Mouse (Mus musculus): ENCODE measurements around the gene Smco2. TPM values are rescaled to one million over a fixed set of nuclear protein-coding genes. Genes with fewer than 3 reads are reported as not detected.
"Not testable (repeated sequence)": the region's sequence is repeated elsewhere in the genome, so short reads cannot be mapped to it uniquely, and the experiment has no call there.

The Smco2 gene
- polyA plus RNA-seq, 1 experiment from 2014 or later, result not detected

DNA sequence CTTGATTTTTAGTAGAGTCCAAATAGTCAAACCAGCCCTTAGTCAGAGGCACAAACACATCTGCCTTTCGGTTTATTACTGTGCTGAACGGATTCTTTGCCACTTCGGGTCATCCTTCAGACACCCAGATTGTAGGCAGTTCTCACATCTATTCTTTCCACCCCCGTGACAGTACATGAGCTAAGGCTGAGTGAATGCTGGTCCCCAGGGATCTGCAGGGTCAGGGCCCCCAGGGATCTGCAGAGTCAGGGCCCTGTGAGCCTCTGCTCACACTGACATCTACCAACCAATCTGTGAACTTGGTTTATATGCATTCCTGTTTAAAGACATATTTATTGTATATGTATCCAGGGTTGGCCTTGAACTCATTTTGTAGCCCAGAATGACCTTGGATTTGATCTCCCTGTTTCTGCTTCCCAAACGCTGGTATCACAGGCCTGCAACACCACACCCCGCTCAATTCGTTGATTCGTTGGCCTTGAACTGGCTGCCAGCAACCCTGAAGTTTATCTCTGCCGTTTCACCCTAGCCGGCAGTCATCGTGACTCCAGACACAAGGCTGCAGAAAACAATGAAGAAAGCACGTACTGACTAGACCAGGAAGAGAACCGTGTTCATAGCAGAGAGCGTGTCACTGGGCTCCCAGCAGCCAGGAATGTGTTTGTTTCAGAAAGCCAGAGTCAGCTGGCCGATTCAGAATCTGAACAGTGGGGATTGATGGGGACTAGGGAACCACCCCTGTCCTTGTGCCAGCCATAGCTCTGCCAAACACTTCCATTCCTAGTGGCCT, 3.7 kb upstream of the Smco2 start:
- H3K27me3 ChIP-seq (replicated peaks; ENCODE audit: control insufficient read depth, insufficient read depth, low read length), result no peaks in the 10 kb centered on the region
- no peak overlapping the region for H3K4me3 ChIP-seq (ENCODE audit: low read depth, low read length)
- no peaks in the 10 kb centered on the region for H3K4me1 ChIP-seq (ENCODE audit: control insufficient read depth, insufficient read depth, low read length)
- no peak overlapping the region for H3K4me2 ChIP-seq (ENCODE audit: low read depth, low read length)
- H3K9me3 ChIP-seq (ENCODE audit: control insufficient read depth, low read length), result no peaks in the 10 kb centered on the region
- no peaks in the 10 kb centered on the region for H3K36me3 ChIP-seq (ENCODE audit: control insufficient read depth, insufficient read depth, low read length)
- no peak overlapping the region for H3K9ac ChIP-seq (ENCODE audit: low read depth, low read length)
- H3K27ac ChIP-seq (replicated peaks; ENCODE audit: low read depth, low read length), result no peak overlapping the region
- peak; percentile 26 for DNase-seq (ENCODE audit: low spot score)
- 67% methylated on average over 15 of the region's 15 CpGs for WGBS
- ATAC-seq (ENCODE audit: low read depth), result no peak

DNA sequence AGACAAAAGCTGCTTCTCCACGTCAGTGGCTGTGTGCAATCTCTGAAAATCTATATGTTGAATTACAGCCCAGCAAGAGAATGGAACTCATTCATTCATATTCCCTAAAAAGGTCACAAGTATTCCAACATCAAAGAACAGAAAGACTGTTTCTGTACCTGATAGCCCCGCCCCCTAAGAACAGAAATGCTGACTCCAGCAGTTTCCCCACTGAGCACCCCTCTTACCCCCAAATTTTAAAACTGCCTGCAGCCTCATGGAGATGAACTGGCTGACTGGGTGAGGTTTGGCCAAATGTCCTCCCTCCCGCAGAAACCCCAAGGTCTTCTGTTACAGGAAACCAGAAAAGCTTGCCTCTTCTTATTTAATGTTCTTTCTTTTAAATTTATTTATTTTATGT, 2.5 kb upstream of the Smco2 start:
- Histone ChIP-seq H3K27ac (replicated peaks; ENCODE audit: low read depth, low read length) (no peak overlapping the region), H3K4me3 (ENCODE audit: low read depth, low read length) (no peak overlapping the region), H3K9me3 (ENCODE audit: control insufficient read depth, low read length) (no peaks in the 10 kb centered on the region), H3K36me3 (ENCODE audit: control insufficient read depth, insufficient read depth, low read length) (no peaks in the 10 kb centered on the region), H3K4me2 (ENCODE audit: low read depth, low read length) (no peak overlapping the region), H3K27me3 (replicated peaks; ENCODE audit: control insufficient read depth, insufficient read depth, low read length) (no peaks in the 10 kb centered on the region), H3K4me1 (ENCODE audit: control insufficient read depth, insufficient read depth, low read length) (no peaks in the 10 kb centered on the region), H3K9ac (ENCODE audit: low read depth, low read length) (no peak overlapping the region)
- no peak for DNase-seq (ENCODE audit: low spot score)
- WGBS, result 75% methylated on average over 3 of the region's 3 CpGs
- no peak for ATAC-seq (ENCODE audit: low read depth)

GRCm38 (mm10) chr6:146848281-146848680, 1.6 kb upstream of the Smco2 start:
- WGBS, result 85% methylated on average over 3 of the region's 3 CpGs

GRCm38 (mm10) chr6:146851916-146852315, 2.0 kb downstream of the Smco2 start:
- Histone ChIP-seq H3K27me3 (replicated peaks; ENCODE audit: control insufficient read depth, insufficient read depth, low read length) (no peaks in the 10 kb centered on the region), H3K27ac (replicated peaks; ENCODE audit: low read depth, low read length) (no peak overlapping the region), H3K9ac (ENCODE audit: low read depth, low read length) (no peak overlapping the region), H3K4me3 (ENCODE audit: low read depth, low read length) (no peak overlapping the region), H3K4me2 (ENCODE audit: low read depth, low read length) (no peak overlapping the region), H3K4me1 (ENCODE audit: control insufficient read depth, insufficient read depth, low read length) (0 out of 2 replicates have a peak, but pooled peaks cover 3% of the 10 kb centered on the region), H3K9me3 (ENCODE audit: control insufficient read depth, low read length) (no peaks in the 10 kb centered on the region), H3K36me3 (ENCODE audit: control insufficient read depth, insufficient read depth, low read length) (no peaks in the 10 kb centered on the region)
- WGBS, result 51% methylated on average over 3 of the region's 3 CpGs
- ATAC-seq (ENCODE audit: low read depth) (no peak), DNase-seq (ENCODE audit: low spot score) (no peak)

More at GRCm38 (mm10) chr6:146848281-146848680, 1.6 kb upstream of the Smco2 start:
- ATAC-seq (ENCODE audit: low read depth) (no peak), DNase-seq (ENCODE audit: low spot score) (no peak)
- Histone ChIP-seq H3K36me3 (ENCODE audit: control insufficient read depth, insufficient read depth, low read length) (no peaks in the 10 kb centered on the region), H3K9ac (ENCODE audit: low read depth, low read length) (no peak overlapping the region), H3K4me3 (ENCODE audit: low read depth, low read length) (no peak overlapping the region), H3K4me1 (ENCODE audit: control insufficient read depth, insufficient read depth, low read length) (no peaks in the 10 kb centered on the region), H3K4me2 (ENCODE audit: low read depth, low read length) (no peak overlapping the region), H3K27ac (replicated peaks; ENCODE audit: low read depth, low read length) (no peak overlapping the region), H3K9me3 (ENCODE audit: control insufficient read depth, low read length) (no peaks in the 10 kb centered on the region), H3K27me3 (replicated peaks; ENCODE audit: control insufficient read depth, insufficient read depth, low read length) (no peaks in the 10 kb centered on the region)

GRCm38 (mm10) chr6:146852739-146853138, 2.8 kb downstream of the Smco2 start:
- ATAC-seq (ENCODE audit: low read depth) (peak; percentile 50; the same call in 1 of the 2 replicates), DNase-seq (ENCODE audit: low spot score) (peak; percentile 80)
- no peaks in the 10 kb centered on the region for H3K36me3 ChIP-seq (ENCODE audit: control insufficient read depth, insufficient read depth, low read length)
- H3K4me3 ChIP-seq (ENCODE audit: low read depth, low read length), result no peak overlapping the region
- no peak overlapping the region for H3K9ac ChIP-seq (ENCODE audit: low read depth, low read length)
- H3K27ac ChIP-seq (replicated peaks; ENCODE audit: low read depth, low read length), result no peak overlapping the region
- 0 out of 2 replicates have a peak, but pooled peaks cover 3% of the 10 kb centered on the region for H3K4me1 ChIP-seq (ENCODE audit: control insufficient read depth, insufficient read depth, low read length)
- H3K4me2 ChIP-seq (ENCODE audit: low read depth, low read length), result no peak overlapping the region
- no peaks in the 10 kb centered on the region for H3K9me3 ChIP-seq (ENCODE audit: control insufficient read depth, low read length)
- 62% methylated on average over 4 of the region's 4 CpGs for WGBS
- no peaks in the 10 kb centered on the region for H3K27me3 ChIP-seq (replicated peaks; ENCODE audit: control insufficient read depth, insufficient read depth, low read length)

DNA sequence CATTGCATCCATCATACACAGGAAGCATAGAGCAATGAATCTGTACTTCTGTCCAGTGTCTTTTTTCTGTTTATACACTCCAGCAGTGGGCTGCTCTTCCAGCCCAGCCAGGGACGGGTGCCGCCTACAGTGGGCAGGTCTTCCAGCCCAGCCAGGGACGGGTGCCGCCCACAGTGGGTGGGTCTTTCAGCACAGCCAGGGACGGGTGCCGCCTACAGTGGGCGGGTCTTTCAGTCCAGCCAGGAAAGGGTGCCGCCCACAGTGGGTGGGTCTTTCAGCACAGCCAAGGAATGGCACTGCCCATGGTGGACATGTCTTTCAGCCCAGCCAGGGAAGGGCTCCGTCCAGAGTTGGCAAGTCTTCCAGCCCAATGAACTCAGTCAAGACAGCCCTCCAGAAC, 5.3 kb downstream of the Smco2 start:
- Histone ChIP-seq H3K27me3 (replicated peaks; ENCODE audit: control insufficient read depth, insufficient read depth, low read length) (no peaks in the 10 kb centered on the region), H3K27ac (replicated peaks; ENCODE audit: low read depth, low read length) (no peak overlapping the region), H3K36me3 (ENCODE audit: control insufficient read depth, insufficient read depth, low read length) (no peaks in the 10 kb centered on the region), H3K9me3 (ENCODE audit: control insufficient read depth, low read length) (no peaks in the 10 kb centered on the region), H3K4me3 (ENCODE audit: low read depth, low read length) (no peak overlapping the region), H3K9ac (ENCODE audit: low read depth, low read length) (no peak overlapping the region), H3K4me1 (ENCODE audit: control insufficient read depth, insufficient read depth, low read length) (0 out of 2 replicates have a peak, but pooled peaks cover 3% of the 10 kb centered on the region), H3K4me2 (ENCODE audit: low read depth, low read length) (no peak overlapping the region)
- 97% methylated on average over 8 of the region's 9 CpGs for WGBS
- DNase-seq (ENCODE audit: low spot score) (no peak), ATAC-seq (ENCODE audit: low read depth) (no peak)

DNA sequence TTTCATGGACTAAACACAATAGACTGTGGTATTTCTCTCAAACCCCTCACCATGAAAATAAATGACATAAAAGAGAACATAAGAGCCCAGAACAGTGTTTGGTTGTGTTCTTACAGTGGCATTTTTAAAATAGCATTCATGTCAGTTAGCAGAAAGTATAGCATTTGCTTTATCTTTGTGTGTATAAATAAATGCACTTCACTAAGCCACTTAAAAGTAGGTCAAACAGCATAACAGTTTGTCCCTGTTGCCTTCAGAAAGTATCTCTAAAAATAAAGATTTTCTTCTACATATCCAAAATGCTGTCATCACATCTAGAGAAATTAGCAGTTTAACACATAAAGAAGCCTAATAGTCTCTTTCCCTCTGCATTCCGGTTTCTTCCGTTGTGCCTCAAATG, 7.5 kb downstream of the Smco2 start:
- WGBS, result 92% methylated on average over 2 of the region's 2 CpGs
- DNase-seq (ENCODE audit: low spot score), result no peak
- Histone ChIP-seq H3K9me3 (ENCODE audit: control insufficient read depth, low read length) (no peaks in the 10 kb centered on the region), H3K9ac (ENCODE audit: low read depth, low read length) (no peak overlapping the region), H3K4me1 (ENCODE audit: control insufficient read depth, insufficient read depth, low read length) (0 out of 2 replicates have a peak, but pooled peaks cover 3% of the 10 kb centered on the region), H3K27ac (replicated peaks; ENCODE audit: low read depth, low read length) (no peak overlapping the region), H3K4me3 (ENCODE audit: low read depth, low read length) (no peak overlapping the region), H3K36me3 (ENCODE audit: control insufficient read depth, insufficient read depth, low read length) (no peaks in the 10 kb centered on the region), H3K4me2 (ENCODE audit: low read depth, low read length) (no peak overlapping the region), H3K27me3 (replicated peaks; ENCODE audit: control insufficient read depth, insufficient read depth, low read length) (no peaks in the 10 kb centered on the region)
- ATAC-seq (ENCODE audit: low read depth), result no peak

- no peaks in the 10 kb centered on the region for H3K9me3 ChIP-seq (ENCODE audit: control insufficient read depth, low read length)
- WGBS, result 79% methylated on average over 2 of the region's 2 CpGs
- no peak overlapping the region for H3K4me2 ChIP-seq (ENCODE audit: low read depth, low read length)
- ATAC-seq (ENCODE audit: low read depth) (no peak), DNase-seq (ENCODE audit: low spot score) (no peak)
- no peaks in the 10 kb centered on the region for H3K27me3 ChIP-seq (replicated peaks; ENCODE audit: control insufficient read depth, insufficient read depth, low read length)
- H3K4me1 ChIP-seq (ENCODE audit: control insufficient read depth, insufficient read depth, low read length), result no peaks in the 10 kb centered on the region
- H3K27ac ChIP-seq (replicated peaks; ENCODE audit: low read depth, low read length), result no peak overlapping the region
- no peak overlapping the region for H3K9ac ChIP-seq (ENCODE audit: low read depth, low read length)
- H3K4me3 ChIP-seq (ENCODE audit: low read depth, low read length), result no peak overlapping the region
- no peaks in the 10 kb centered on the region for H3K36me3 ChIP-seq (ENCODE audit: control insufficient read depth, insufficient read depth, low read length)
Measured at GRCm38 (mm10) chr6:146863154-146863553, 13.2 kb downstream of the Smco2 start.

GRCm38 (mm10) chr6:146864370-146864769, 14.5 kb downstream of the Smco2 start:
- ATAC-seq (ENCODE audit: low read depth); H3K27me3 ChIP-seq (replicated peaks; ENCODE audit: control insufficient read depth, insufficient read depth, low read length); H3K4me3 ChIP-seq (ENCODE audit: low read depth, low read length); H3K4me2 ChIP-seq (ENCODE audit: low read depth, low read length); H3K36me3 ChIP-seq (ENCODE audit: control insufficient read depth, insufficient read depth, low read length); H3K4me1 ChIP-seq (ENCODE audit: control insufficient read depth, insufficient read depth, low read length); H3K9ac ChIP-seq (ENCODE audit: low read depth, low read length); DNase-seq (ENCODE audit: low spot score); H3K9me3 ChIP-seq (ENCODE audit: control insufficient read depth, low read length); H3K27ac ChIP-seq (replicated peaks; ENCODE audit: low read depth, low read length): not testable (repeated sequence)
- WGBS, result 83% methylated on average over 2 of the region's 5 CpGs
